Mouse (Mus musculus): Measurements from ENCODE around the gene Zbtb38. TPM values are rescaled to one million over a fixed set of nuclear protein-coding genes. Genes with fewer than 3 reads are reported as not detected.

The Zbtb38 gene
- polyA plus RNA-seq, 1 experiment = 0.01 TPM

GRCm38 (mm10) chr9:96699276-96700035 lies 53.2 kb downstream of the Zbtb38 start:
- Histone ChIP-seq H3K36me3 (ENCODE audit: control insufficient read depth) (peaks cover 14% of the 10 kb centered on the region; the same call in 1 of the 2 replicates), H3K4me1 (ENCODE audit: control insufficient read depth) (no peaks in the 10 kb centered on the region), H3K9me3 (ENCODE audit: control insufficient read depth, low read length) (peaks cover 10% of the 10 kb centered on the region), H3K27me3 (ENCODE audit: control insufficient read depth) (no peaks in the 10 kb centered on the region), H3K4me3 (replicated peaks) (no peak overlapping the region)
- TF ChIP-seq GATA1 (IDR thresholded peaks at IDR 0.05; ENCODE audit: low read length) = no peak
- TF ChIP-seq TAL1 (IDR thresholded peaks at IDR 0.05; ENCODE audit: low read length) = no peak

- Histone ChIP-seq H3K4me3 (replicated peaks) (no peak overlapping the region), H3K9me3 (ENCODE audit: control insufficient read depth, low read length) (peaks cover 10% of the 10 kb centered on the region), H3K27me3 (ENCODE audit: control insufficient read depth) (no peaks in the 10 kb centered on the region), H3K4me1 (ENCODE audit: control insufficient read depth) (no peaks in the 10 kb centered on the region), H3K36me3 (ENCODE audit: control insufficient read depth) (peaks cover 10% of the 10 kb centered on the region; the same call in 1 of the 2 replicates)
- TF ChIP-seq GATA1 (IDR thresholded peaks at IDR 0.05; ENCODE audit: low read length) (no peak), TAL1 (IDR thresholded peaks at IDR 0.05; ENCODE audit: low read length) (no peak)
Observed at GRCm38 (mm10) chr9:96696788-96697492, 55.7 kb downstream of the Zbtb38 start.

- H3K4me3 ChIP-seq (replicated peaks) = no peak overlapping the region
- H3K9me3 ChIP-seq (ENCODE audit: control insufficient read depth, low read length) = peaks cover 10% of the 10 kb centered on the region
- H3K36me3 ChIP-seq (ENCODE audit: control insufficient read depth) = peaks cover 9% of the 10 kb centered on the region; the same call in 1 of the 2 replicates
- TF ChIP-seq GATA1 (IDR thresholded peaks at IDR 0.05; ENCODE audit: low read length) (no peak), TAL1 (IDR thresholded peaks at IDR 0.05; ENCODE audit: low read length) (no peak)
- H3K27me3 ChIP-seq (ENCODE audit: control insufficient read depth) = no peaks in the 10 kb centered on the region
- no peaks in the 10 kb centered on the region for H3K4me1 ChIP-seq (ENCODE audit: control insufficient read depth)
Observed at GRCm38 (mm10) chr9:96696141-96696561, 56.5 kb downstream of the Zbtb38 start.

- no peaks in the 10 kb centered on the region for H3K4me1 ChIP-seq (ENCODE audit: control insufficient read depth)
- TF ChIP-seq TAL1 (IDR thresholded peaks at IDR 0.05; ENCODE audit: low read length) (no peak), GATA1 (IDR thresholded peaks at IDR 0.05; ENCODE audit: low read length) (no peak)
- H3K4me3 ChIP-seq (replicated peaks) = no peak overlapping the region
Observed at GRCm38 (mm10) chr9:96690461-96690863, 62.2 kb downstream of the Zbtb38 start.

GRCm38 (mm10) chr9:96689076-96689475 lies 63.6 kb downstream of the Zbtb38 start:
- H3K4me3 ChIP-seq (replicated peaks) = no peak overlapping the region
- H3K9me3 ChIP-seq (ENCODE audit: control insufficient read depth, low read length) = no peaks in the 10 kb centered on the region
- TF ChIP-seq TAL1 (IDR thresholded peaks at IDR 0.05; ENCODE audit: low read length) (no peak), GATA1 (IDR thresholded peaks at IDR 0.05; ENCODE audit: low read length) (no peak)
- no peaks in the 10 kb centered on the region for H3K4me1 ChIP-seq (ENCODE audit: control insufficient read depth)
- H3K27me3 ChIP-seq (ENCODE audit: control insufficient read depth) = no peaks in the 10 kb centered on the region
- peaks cover 22% of the 10 kb centered on the region for H3K36me3 ChIP-seq (ENCODE audit: control insufficient read depth)

More at GRCm38 (mm10) chr9:96690461-96690863, 62.2 kb downstream of the Zbtb38 start:
- peaks cover 22% of the 10 kb centered on the region for H3K36me3 ChIP-seq (ENCODE audit: control insufficient read depth)
- no peaks in the 10 kb centered on the region for H3K27me3 ChIP-seq (ENCODE audit: control insufficient read depth)
- H3K9me3 ChIP-seq (ENCODE audit: control insufficient read depth, low read length) = no peaks in the 10 kb centered on the region

- Histone ChIP-seq H3K4me1 (ENCODE audit: control insufficient read depth) (no peaks in the 10 kb centered on the region), H3K4me3 (replicated peaks) (no peak overlapping the region), H3K9me3 (ENCODE audit: control insufficient read depth, low read length) (no peaks in the 10 kb centered on the region), H3K36me3 (ENCODE audit: control insufficient read depth) (peaks cover 22% of the 10 kb centered on the region), H3K27me3 (ENCODE audit: control insufficient read depth) (no peaks in the 10 kb centered on the region)
- TF ChIP-seq GATA1 (IDR thresholded peaks at IDR 0.05; ENCODE audit: low read length) (no peak), TAL1 (IDR thresholded peaks at IDR 0.05; ENCODE audit: low read length) (no peak)
Observed at GRCm38 (mm10) chr9:96688194-96688875, 64.3 kb downstream of the Zbtb38 start.

- Histone ChIP-seq H3K4me1 (ENCODE audit: control insufficient read depth) (no peaks in the 10 kb centered on the region), H3K4me3 (replicated peaks) (no peak overlapping the region), H3K9me3 (ENCODE audit: control insufficient read depth, low read length) (no peaks in the 10 kb centered on the region), H3K36me3 (ENCODE audit: control insufficient read depth) (peaks cover 22% of the 10 kb centered on the region), H3K27me3 (ENCODE audit: control insufficient read depth) (no peaks in the 10 kb centered on the region)
- TF ChIP-seq GATA1 (IDR thresholded peaks at IDR 0.05; ENCODE audit: low read length) = no peak
- TF ChIP-seq TAL1 (IDR thresholded peaks at IDR 0.05; ENCODE audit: low read length) = no peak
Observed at GRCm38 (mm10) chr9:96687591-96688186, 64.9 kb downstream of the Zbtb38 start.

- Histone ChIP-seq H3K36me3 (ENCODE audit: control insufficient read depth) (peaks cover 22% of the 10 kb centered on the region), H3K27me3 (ENCODE audit: control insufficient read depth) (no peaks in the 10 kb centered on the region), H3K9me3 (ENCODE audit: control insufficient read depth, low read length) (no peaks in the 10 kb centered on the region)
Observed at GRCm38 (mm10) chr9:96685600-96686084, 67.0 kb downstream of the Zbtb38 start.

More at GRCm38 (mm10) chr9:96685600-96686084, 67.0 kb downstream of the Zbtb38 start:
- no peak for TF ChIP-seq TAL1 (IDR thresholded peaks at IDR 0.05; ENCODE audit: low read length)
- no peak for TF ChIP-seq GATA1 (IDR thresholded peaks at IDR 0.05; ENCODE audit: low read length)
- Histone ChIP-seq H3K4me3 (replicated peaks) (no peak overlapping the region), H3K4me1 (ENCODE audit: control insufficient read depth) (no peaks in the 10 kb centered on the region)
